Mouse (Mus musculus) kidney, embryonic 15.5 days (tissue): Measurements from ENCODE around the gene Zfp871. TPM values are rescaled to one million over a fixed set of nuclear protein-coding genes. Genes with fewer than 3 reads are reported as not detected.
"Not testable (repeated sequence)": the region's sequence is repeated elsewhere in the genome, so short reads cannot be mapped to it uniquely, and the experiment has no call there.

Experiments
- ATAC-seq: fragments of 200-750 bp; cut with Nextera tagmentation; replicated peaks from 2 replicates; pipeline ENCODE4 v1.8.0; 2017; ENCODE audit warnings: moderate TSS enrichment; ENCODE audit not compliant: low FRiP score
- H3K27ac ChIP-seq: fragments of 300-500 bp; sonication (generic); 2 replicates; pipeline ENCODE4 v1.5.1; 2015; ENCODE audit warnings: mild to moderate bottlenecking, inconsistent platforms
- H3K27me3 ChIP-seq: fragments of 300-500 bp; sonication (generic); 2 replicates; pipeline ENCODE4 v1.6.1; 2015; ENCODE audit warnings: inconsistent platforms
- H3K36me3 ChIP-seq: fragments of 300-500 bp; sonication (generic); 2 replicates; pipeline ENCODE4 v1.6.1; 2015; ENCODE audit warnings: inconsistent platforms
- H3K4me1 ChIP-seq: fragments of 300-500 bp; sonication (generic); 2 replicates; pipeline ENCODE4 v1.6.1; 2015; ENCODE audit warnings: inconsistent platforms
- H3K4me2 ChIP-seq: fragments of 300-500 bp; sonication (generic); 2 replicates; pipeline ENCODE4 v1.6.1; 2015; ENCODE audit warnings: moderate library complexity, mild to moderate bottlenecking, inconsistent platforms
- H3K4me3 ChIP-seq: fragments of 300-500 bp; sonication (generic); replicated peaks from 2 replicates; pipeline ENCODE4 v1.5.1; 2015; ENCODE audit warnings: mild to moderate bottlenecking, inconsistent platforms
- H3K9ac ChIP-seq: fragments of 300-500 bp; sonication (generic); 2 replicates; pipeline ENCODE4 v1.6.1; 2015; ENCODE audit warnings: mild to moderate bottlenecking, inconsistent platforms
- H3K9me3 ChIP-seq: fragments of 300-500 bp; sonication (generic); replicated peaks from 2 replicates; pipeline ENCODE4 v1.6.1; 2016; ENCODE audit warnings: inconsistent platforms
- WGBS: fragments of 180-500 bp; shearing (Covaris S2); methylation state at CpG from one replicate; pipeline ENCODE4 v1.1.7; 2015; ENCODE audit warnings: mixed read lengths; 5-methylcytosine and 5-hydroxymethylcytosine counted together
- polyA plus RNA-seq: library from polyadenylated mRNA; unstranded; fragments of >200 nt; fragmentation: Nextera tagmentation; extraction: Ambion mirVana; gene quantifications from 2 replicates; pipeline ENCODE4 v1.2.1, GENCODE M21; 2015

Zfp871 gene
- polyA plus RNA-seq, 1 experiment from 2014 or later, result 31.2 TPM

- Histone ChIP-seq H3K27ac (no peak overlapping the region), H3K4me1 (no peaks in the 10 kb centered on the region), H3K4me2 (no peak overlapping the region), H3K4me3 (no peak overlapping the region), H3K9me3 (0 out of 2 replicates have a peak, but pooled peaks cover 3% of the 10 kb centered on the region), H3K36me3 (no peaks in the 10 kb centered on the region), H3K27me3 (no peaks in the 10 kb centered on the region), H3K9ac (no peak overlapping the region)
- no peak for ATAC-seq
- 76% methylated on average over 3 of the region's 3 CpGs for WGBS
These were observed 59.1 kb downstream of the Zfp871 start for GRCm38 (mm10) chr17:32729029-32729428.

GRCm38 (mm10) chr17:32726360-32726759 lies 61.7 kb downstream of the Zfp871 start:
- H3K27me3 ChIP-seq, H3K4me3 ChIP-seq, ATAC-seq, H3K4me1 ChIP-seq, H3K9me3 ChIP-seq, H3K27ac ChIP-seq, H3K36me3 ChIP-seq, H3K9ac ChIP-seq, H3K4me2 ChIP-seq: not testable (repeated sequence)

- Histone ChIP-seq H3K4me3 (no peak overlapping the region), H3K4me1 (no peaks in the 10 kb centered on the region), H3K27ac (no peak overlapping the region), H3K9ac (no peak overlapping the region), H3K9me3 (0 out of 2 replicates have a peak, but pooled peaks cover 7% of the 10 kb centered on the region), H3K27me3 (no peaks in the 10 kb centered on the region), H3K36me3 (no peaks in the 10 kb centered on the region), H3K4me2 (no peak overlapping the region)
- no peak for ATAC-seq
- 82% methylated on average over 7 of the region's 7 CpGs for WGBS
These were observed 65.3 kb downstream of the Zfp871 start for GRCm38 (mm10) chr17:32722771-32723170.

DNA sequence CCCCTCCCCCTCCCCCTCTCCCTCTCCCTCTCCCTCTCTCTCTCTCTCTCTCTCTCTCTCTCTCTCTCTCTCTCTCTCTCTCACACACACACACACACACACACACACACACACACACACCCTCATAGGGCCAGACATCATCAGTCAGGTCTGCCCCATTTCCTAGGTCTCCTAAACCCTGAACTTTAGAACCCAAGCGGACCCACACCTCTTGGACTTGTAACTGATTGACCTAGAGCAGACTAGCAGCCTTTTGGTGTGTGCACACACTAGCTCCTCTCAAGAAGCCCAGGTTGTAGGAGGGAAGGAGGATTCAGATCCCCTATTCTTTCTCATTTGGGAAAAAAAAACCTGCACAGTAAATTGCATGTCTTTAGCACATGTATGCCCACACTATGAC lies 65.9 kb downstream of the Zfp871 start:
- WGBS, result 91% methylated on average over 1 of the region's 1 CpGs
- not testable (repeated sequence) for H3K9me3 ChIP-seq, H3K4me3 ChIP-seq, H3K4me2 ChIP-seq, H3K36me3 ChIP-seq, ATAC-seq, H3K4me1 ChIP-seq, H3K27ac ChIP-seq, H3K9ac ChIP-seq, H3K27me3 ChIP-seq

Other genes with a start within 250 kb of the Zfp871 start
- not detected in 2 replicates for gene Cyp4f37, start 167.0 kb downstream of the Zfp871 start, polyA plus RNA-seq
- gene Cyp4f40, start 129.4 kb downstream of the Zfp871 start, polyA plus RNA-seq, result 0.12 TPM in 1 of 2 replicates, not detected in the other
- 0.16 TPM in 1 of 2 replicates, not detected in the other for gene Cyp4f15, start 102.7 kb downstream of the Zfp871 start, polyA plus RNA-seq
- gene Zfp811, start 21.6 kb upstream of the Zfp871 start, polyA plus RNA-seq, result 3.0 TPM in 2 replicates
- gene Zfp799, start 42.0 kb upstream of the Zfp871 start, polyA plus RNA-seq, result 15.9 and 17.3 TPM in 2 replicates
- 7.7 and 8.0 TPM in 2 replicates for gene Zfp870, start 103.4 kb upstream of the Zfp871 start, polyA plus RNA-seq
- gene Cyp4f14, start 129.1 kb upstream of the Zfp871 start, polyA plus RNA-seq, result not detected in 2 replicates
- gene Cyp4f13, start 159.1 kb upstream of the Zfp871 start, polyA plus RNA-seq, result 10.8 and 13.3 TPM in 2 replicates
- gene Zfp472, start 177.5 kb upstream of the Zfp871 start, polyA plus RNA-seq, result 9.9 and 12.1 TPM in 2 replicates
- gene Zfp952, start 204.8 kb upstream of the Zfp871 start, polyA plus RNA-seq, result 11.2 and 11.9 TPM in 2 replicates
- gene Zfp763, start 245.1 kb upstream of the Zfp871 start, polyA plus RNA-seq, result 13.9 and 14.9 TPM in 2 replicates